Mouse (Mus musculus) liver, embryonic 12.5 days (tissue): Measurements from ENCODE around the gene Vgll4. TPM values are rescaled to one million over a fixed set of nuclear protein-coding genes. Genes with fewer than 3 reads are reported as not detected.

Experiments used
- ATAC-seq: fragments of 200-750 bp; cut with Nextera tagmentation; 2 replicates; pipeline ENCODE4 v1.8.0; 2017; ENCODE audit warnings: moderate number of reproducible peaks, mild to moderate bottlenecking, moderate library complexity
- H3K27ac ChIP-seq: fragments of 300-500 bp; sonication (generic); 2 replicates; pipeline ENCODE4 v1.5.1; 2016; ENCODE audit warnings: mild to moderate bottlenecking
- H3K27me3 ChIP-seq: fragments of 300-500 bp; sonication (generic); replicated peaks from 2 replicates; pipeline ENCODE4 v1.6.1; 2016; ENCODE audit warnings: mild to moderate bottlenecking, moderate library complexity
- H3K36me3 ChIP-seq: fragments of 300-500 bp; sonication (generic); 2 replicates; pipeline ENCODE4 v1.6.1; 2016; ENCODE audit warnings: mild to moderate bottlenecking, moderate library complexity
- H3K4me1 ChIP-seq: fragments of 300-500 bp; sonication (generic); 2 replicates; pipeline ENCODE4 v1.6.1; 2016
- H3K4me2 ChIP-seq: fragments of 300-500 bp; sonication (generic); 2 replicates; pipeline ENCODE4 v1.6.1; 2016; ENCODE audit warnings: mild to moderate bottlenecking, moderate library complexity
- H3K4me3 ChIP-seq: fragments of 300-500 bp; sonication (generic); 2 replicates; pipeline ENCODE4 v1.5.1; 2016; ENCODE audit warnings: mild to moderate bottlenecking, moderate library complexity
- H3K9ac ChIP-seq: fragments of 300-500 bp; sonication (generic); 2 replicates; pipeline ENCODE4 v1.6.1; 2016; ENCODE audit warnings: mild to moderate bottlenecking, moderate library complexity
- H3K9me3 ChIP-seq: fragments of 300-500 bp; sonication (generic); replicated peaks from 2 replicates; pipeline ENCODE4 v1.6.1; 2016; ENCODE audit warnings: mild to moderate bottlenecking, moderate library complexity
- WGBS: fragments of 180-500 bp; shearing (Covaris S2); methylation state at CpG from one replicate; pipeline ENCODE4 v1.1.7; 2016; ENCODE audit not compliant: insufficient replicate concordance; 5-methylcytosine and 5-hydroxymethylcytosine counted together
- polyA plus RNA-seq: library from polyadenylated mRNA; unstranded; fragments of >200 nt; fragmentation: Nextera tagmentation; extraction: Ambion mirVana; gene quantifications from 2 replicates; pipeline ENCODE4 v1.2.1, GENCODE M21; 2016

Gene Vgll4
- polyA plus RNA-seq, 1 experiment from 2014 or later: 19.3 TPM

GRCm38 (mm10) chr6:114997471-114997870, 27.7 kb upstream of the Vgll4 start:
- no peak overlapping the region for H3K27ac ChIP-seq
- H3K4me1 ChIP-seq: no peaks in the 10 kb centered on the region
- no peak overlapping the region for H3K4me3 ChIP-seq
- H3K27me3 ChIP-seq: no peaks in the 10 kb centered on the region
- peaks cover 13% of the 10 kb centered on the region for H3K36me3 ChIP-seq
- no peaks in the 10 kb centered on the region for H3K9me3 ChIP-seq
- no peak overlapping the region for H3K9ac ChIP-seq
- no peak for ATAC-seq
- H3K4me2 ChIP-seq: no peak overlapping the region
- 77% methylated on average over 5 of the region's 5 CpGs for WGBS

GRCm38 (mm10) chr6:114996910-114997309, 27.1 kb upstream of the Vgll4 start:
- Histone ChIP-seq H3K9me3 (no peaks in the 10 kb centered on the region), H3K4me2 (no peak overlapping the region), H3K4me1 (no peaks in the 10 kb centered on the region), H3K27ac (no peak overlapping the region), H3K4me3 (no peak overlapping the region), H3K9ac (no peak overlapping the region), H3K36me3 (peaks cover 13% of the 10 kb centered on the region), H3K27me3 (no peaks in the 10 kb centered on the region)
- WGBS: 74% methylated on average over 5 of the region's 5 CpGs
- no peak for ATAC-seq

DNA sequence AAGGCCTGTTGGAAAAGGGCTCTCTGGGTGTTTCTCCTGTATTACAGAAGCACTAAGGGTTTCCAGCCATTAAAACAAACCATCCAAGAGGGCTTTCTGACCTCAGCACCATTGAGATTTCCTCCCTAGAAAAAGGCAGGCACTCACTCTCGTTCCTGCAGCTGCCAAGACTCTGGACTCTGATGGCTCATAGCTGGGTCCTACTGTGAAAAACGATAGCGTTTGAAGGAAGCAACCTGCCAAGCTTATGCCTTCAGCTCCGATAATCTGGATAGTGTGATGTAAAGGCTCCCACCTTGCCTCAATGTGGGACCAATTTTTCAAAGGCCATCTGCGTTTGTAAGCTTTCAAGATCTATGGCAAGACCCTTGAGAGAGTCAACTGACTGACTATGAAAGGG, 24.3 kb upstream of the Vgll4 start:
- Histone ChIP-seq H3K36me3 (no peaks in the 10 kb centered on the region), H3K4me2 (no peak overlapping the region), H3K27ac (no peak overlapping the region), H3K9ac (no peak overlapping the region), H3K4me3 (no peak overlapping the region), H3K4me1 (no peaks in the 10 kb centered on the region), H3K9me3 (no peaks in the 10 kb centered on the region), H3K27me3 (no peaks in the 10 kb centered on the region)
- WGBS: 79% methylated on average over 5 of the region's 5 CpGs
- ATAC-seq: no peak

DNA sequence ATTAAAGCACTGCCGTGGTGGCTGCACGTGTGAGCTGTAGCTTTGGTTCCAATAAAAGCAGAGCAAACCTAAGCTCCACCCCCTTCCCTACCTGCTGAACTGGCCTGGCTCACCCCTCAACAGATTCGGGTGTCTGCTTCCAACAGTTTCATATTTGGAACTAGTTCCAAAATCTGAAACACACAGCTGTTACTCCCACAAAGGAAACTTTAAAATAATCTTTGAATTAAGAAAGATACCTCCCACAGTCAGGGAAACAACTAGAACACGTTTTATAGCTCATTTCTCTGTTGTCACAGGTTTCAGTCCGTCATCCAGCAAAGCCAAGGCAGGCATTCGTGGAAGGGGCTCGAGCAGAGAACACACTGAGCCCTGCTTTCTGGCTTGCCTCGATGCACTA, 23.9 kb upstream of the Vgll4 start:
- 67% methylated on average over 8 of the region's 8 CpGs for WGBS
- no peak overlapping the region for H3K4me3 ChIP-seq
- no peaks in the 10 kb centered on the region for H3K27me3 ChIP-seq
- H3K9ac ChIP-seq: no peak overlapping the region
- H3K4me2 ChIP-seq: no peak overlapping the region
- no peaks in the 10 kb centered on the region for H3K36me3 ChIP-seq
- H3K27ac ChIP-seq: no peak overlapping the region
- H3K9me3 ChIP-seq: no peaks in the 10 kb centered on the region
- ATAC-seq: no peak
- H3K4me1 ChIP-seq: no peaks in the 10 kb centered on the region

DNA sequence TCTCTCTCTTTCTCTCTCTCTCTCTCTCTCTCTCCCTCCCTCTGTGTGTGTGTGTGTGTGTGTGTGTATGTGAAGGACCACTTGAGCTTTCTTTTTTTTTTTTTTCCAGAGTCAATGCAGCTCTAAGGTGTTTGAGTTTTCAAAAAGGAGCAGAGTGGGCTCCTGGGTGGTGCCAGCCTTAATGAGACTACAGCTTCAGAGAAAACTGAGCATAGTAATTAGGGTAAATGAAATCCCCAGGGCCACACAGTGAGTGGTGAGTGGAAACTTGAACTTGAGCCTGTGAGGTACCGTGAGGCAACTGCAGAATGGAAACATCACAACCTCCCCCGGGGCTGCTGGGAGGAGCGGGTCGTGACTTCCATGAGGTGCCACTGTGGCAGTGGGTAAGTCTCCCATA, 22.1 kb upstream of the Vgll4 start:
- ATAC-seq: no peak
- H3K36me3 ChIP-seq: no peaks in the 10 kb centered on the region
- H3K9ac ChIP-seq: no peak overlapping the region
- H3K4me1 ChIP-seq: no peaks in the 10 kb centered on the region
- no peak overlapping the region for H3K4me3 ChIP-seq
- H3K27ac ChIP-seq: no peak overlapping the region
- H3K27me3 ChIP-seq: no peaks in the 10 kb centered on the region
- no peak overlapping the region for H3K4me2 ChIP-seq
- no peaks in the 10 kb centered on the region for H3K9me3 ChIP-seq
- 81% methylated on average over 4 of the region's 4 CpGs for WGBS

- Histone ChIP-seq H3K9me3 (no peaks in the 10 kb centered on the region), H3K4me3 (no peak overlapping the region), H3K9ac (no peak overlapping the region), H3K36me3 (no peaks in the 10 kb centered on the region), H3K4me2 (no peak overlapping the region), H3K27me3 (no peaks in the 10 kb centered on the region), H3K27ac (no peak overlapping the region), H3K4me1 (no peaks in the 10 kb centered on the region)
- no peak for ATAC-seq
- WGBS: 39% methylated on average over 3 of the region's 3 CpGs
Observed at GRCm38 (mm10) chr6:114988619-114988980, 18.8 kb upstream of the Vgll4 start.

DNA sequence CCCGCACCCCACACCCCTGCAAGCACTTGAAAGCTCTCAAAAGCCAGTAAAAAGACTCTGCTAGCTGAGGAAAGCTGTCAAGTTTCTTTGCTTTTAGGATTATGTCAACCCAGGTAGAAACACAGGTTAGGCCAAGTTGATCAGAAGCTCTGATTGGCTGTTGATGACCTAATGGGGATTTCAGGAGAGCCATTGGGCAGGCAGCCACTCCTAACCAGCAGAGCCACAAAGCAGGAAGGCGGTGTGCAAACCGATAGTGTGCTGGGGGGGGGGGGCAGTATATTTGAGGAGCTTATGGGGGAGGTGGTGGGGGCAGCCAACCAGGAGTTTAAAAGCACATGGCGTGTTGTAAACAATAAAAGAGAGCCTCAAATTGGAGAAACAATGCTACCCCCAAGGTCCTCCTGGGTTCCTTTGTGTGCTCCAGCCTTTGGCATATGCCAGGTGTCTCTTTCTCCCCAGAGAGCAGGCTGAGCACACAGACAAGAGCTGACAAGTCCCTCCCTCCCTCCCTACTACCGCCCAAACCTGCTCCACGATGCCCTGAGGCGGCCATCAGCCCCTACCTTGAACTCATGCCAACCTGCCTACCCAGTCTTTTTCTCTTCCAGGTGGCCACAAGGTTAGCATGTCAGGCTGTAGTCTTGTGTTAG, 18.3 kb upstream of the Vgll4 start:
- no peak overlapping the region for H3K27ac ChIP-seq
- H3K4me2 ChIP-seq: no peak overlapping the region
- WGBS: 69% methylated on average over 7 of the region's 7 CpGs
- H3K9ac ChIP-seq: no peak overlapping the region
- ATAC-seq: no peak
- no peaks in the 10 kb centered on the region for H3K4me1 ChIP-seq
- no peaks in the 10 kb centered on the region for H3K36me3 ChIP-seq
- no peaks in the 10 kb centered on the region for H3K27me3 ChIP-seq
- H3K9me3 ChIP-seq: no peaks in the 10 kb centered on the region
- no peak overlapping the region for H3K4me3 ChIP-seq

DNA sequence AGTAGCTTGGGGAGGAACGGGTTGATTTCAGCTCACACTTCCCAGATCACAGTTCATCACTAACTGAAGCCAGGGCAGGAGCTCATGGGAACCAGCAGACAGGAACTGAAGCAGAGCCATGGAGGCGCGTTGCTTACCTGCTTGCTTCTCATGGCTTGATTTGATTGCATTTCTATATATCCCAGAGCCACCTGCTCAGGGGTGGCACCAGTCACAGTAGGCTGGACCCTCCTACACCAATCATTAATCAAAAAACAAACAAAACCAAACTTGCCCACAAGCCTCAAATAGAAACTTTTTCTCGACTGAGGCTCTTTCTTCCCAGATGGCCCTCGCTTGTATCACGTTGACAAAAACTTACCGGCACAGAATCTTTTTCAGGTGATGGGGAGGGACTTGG, 12.9 kb upstream of the Vgll4 start:
- ATAC-seq: no peak
- 44% methylated on average over 7 of the region's 7 CpGs for WGBS
- no peaks in the 10 kb centered on the region for H3K9me3 ChIP-seq
- no peaks in the 10 kb centered on the region for H3K36me3 ChIP-seq
- H3K4me2 ChIP-seq: no peak overlapping the region
- no peak overlapping the region for H3K27ac ChIP-seq
- no peak overlapping the region for H3K4me3 ChIP-seq
- no peaks in the 10 kb centered on the region for H3K4me1 ChIP-seq
- no peak overlapping the region for H3K9ac ChIP-seq
- H3K27me3 ChIP-seq: no peaks in the 10 kb centered on the region

- Histone ChIP-seq H3K4me3 (no peak overlapping the region), H3K36me3 (no peaks in the 10 kb centered on the region), H3K27ac (no peak overlapping the region), H3K27me3 (no peaks in the 10 kb centered on the region), H3K9me3 (no peaks in the 10 kb centered on the region), H3K4me1 (no peaks in the 10 kb centered on the region), H3K9ac (no peak overlapping the region), H3K4me2 (no peak overlapping the region)
- no peak for ATAC-seq
- 13% methylated on average over 1 of the region's 1 CpGs for WGBS
Observed at GRCm38 (mm10) chr6:114979715-114980114, 9.9 kb upstream of the Vgll4 start.

DNA sequence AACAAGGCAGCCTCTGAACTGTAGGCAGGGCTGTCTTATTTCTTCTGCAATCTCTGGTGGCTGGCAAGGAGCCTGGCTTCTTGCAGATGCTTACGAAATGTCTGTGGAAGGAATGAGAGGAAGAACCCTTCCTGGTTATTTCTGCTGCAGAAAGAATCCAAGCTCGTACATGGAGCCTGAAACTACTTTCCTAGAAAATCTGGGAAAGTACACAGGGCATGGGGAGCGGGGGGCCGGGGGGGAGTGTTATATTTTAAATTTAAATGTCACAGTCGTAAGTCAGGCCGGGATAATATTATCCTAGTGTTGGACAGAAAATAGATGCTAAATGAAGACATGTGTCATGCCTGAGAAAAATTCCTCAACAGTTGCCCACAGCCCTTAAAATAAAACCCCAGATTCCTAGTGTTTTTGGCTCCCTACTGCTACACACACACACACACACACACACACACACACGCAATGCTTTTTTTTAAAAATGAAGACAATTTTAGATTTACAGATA, 7.2 kb upstream of the Vgll4 start:
- Histone ChIP-seq H3K36me3 (no peaks in the 10 kb centered on the region), H3K4me1 (no peaks in the 10 kb centered on the region), H3K27me3 (peaks cover 2% of the 10 kb centered on the region), H3K4me2 (no peak overlapping the region), H3K9me3 (no peaks in the 10 kb centered on the region), H3K9ac (no peak overlapping the region), H3K4me3 (no peak overlapping the region), H3K27ac (no peak overlapping the region)
- 63% methylated on average over 7 of the region's 7 CpGs for WGBS
- ATAC-seq: no peak

- WGBS: 100% methylated on average over 1 of the region's 1 CpGs
- H3K4me3 ChIP-seq: no peak overlapping the region
- H3K9ac ChIP-seq: no peak overlapping the region
- peaks cover 6% of the 10 kb centered on the region for H3K4me1 ChIP-seq
- no peaks in the 10 kb centered on the region for H3K9me3 ChIP-seq
- no peak overlapping the region for H3K4me2 ChIP-seq
- no peaks in the 10 kb centered on the region for H3K36me3 ChIP-seq
- no peak overlapping the region for H3K27ac ChIP-seq
- ATAC-seq: no peak
- peaks cover 27% of the 10 kb centered on the region for H3K27me3 ChIP-seq
Observed at GRCm38 (mm10) chr6:114974331-114974730, 4.5 kb upstream of the Vgll4 start.

GRCm38 (mm10) chr6:114972988-114973387, 3.2 kb upstream of the Vgll4 start:
- H3K4me2 ChIP-seq: no peak overlapping the region
- no peak overlapping the region for H3K9ac ChIP-seq
- H3K36me3 ChIP-seq: no peaks in the 10 kb centered on the region
- H3K4me1 ChIP-seq: peaks cover 17% of the 10 kb centered on the region
- peaks cover 40% of the 10 kb centered on the region for H3K27me3 ChIP-seq
- H3K4me3 ChIP-seq: no peak overlapping the region
- WGBS: 47% methylated on average over 1 of the region's 1 CpGs
- no peak for ATAC-seq
- H3K27ac ChIP-seq: no peak overlapping the region
- no peaks in the 10 kb centered on the region for H3K9me3 ChIP-seq

- WGBS: 40% methylated on average over 5 of the region's 5 CpGs
- H3K4me1 ChIP-seq: peaks cover 17% of the 10 kb centered on the region
- H3K27ac ChIP-seq: no peak overlapping the region
- H3K9ac ChIP-seq: no peak overlapping the region
- no peak overlapping the region for H3K4me3 ChIP-seq
- H3K36me3 ChIP-seq: no peaks in the 10 kb centered on the region
- peaks cover 61% of the 10 kb centered on the region for H3K27me3 ChIP-seq
- ATAC-seq: no peak
- H3K4me2 ChIP-seq: no peak overlapping the region
- H3K9me3 ChIP-seq: no peaks in the 10 kb centered on the region
Observed at GRCm38 (mm10) chr6:114970895-114971294, 1.1 kb upstream of the Vgll4 start.
